Mouse (Mus musculus) 3134 (cell line): Measurements from ENCODE around the gene Polr1e.
"Not testable (repeated sequence)": the region's sequence is repeated elsewhere in the genome, so short reads cannot be mapped to it uniquely, and the experiment has no call there.

Experiments
- DNase-seq: peaks from one replicate; pipeline ENCODE4 v3.0.0-alpha.2; 2011; ENCODE audit warnings: low spot score; ENCODE audit not compliant: insufficient read length; ENCODE audit errors: extremely low read depth

Polr1e gene

DNA sequence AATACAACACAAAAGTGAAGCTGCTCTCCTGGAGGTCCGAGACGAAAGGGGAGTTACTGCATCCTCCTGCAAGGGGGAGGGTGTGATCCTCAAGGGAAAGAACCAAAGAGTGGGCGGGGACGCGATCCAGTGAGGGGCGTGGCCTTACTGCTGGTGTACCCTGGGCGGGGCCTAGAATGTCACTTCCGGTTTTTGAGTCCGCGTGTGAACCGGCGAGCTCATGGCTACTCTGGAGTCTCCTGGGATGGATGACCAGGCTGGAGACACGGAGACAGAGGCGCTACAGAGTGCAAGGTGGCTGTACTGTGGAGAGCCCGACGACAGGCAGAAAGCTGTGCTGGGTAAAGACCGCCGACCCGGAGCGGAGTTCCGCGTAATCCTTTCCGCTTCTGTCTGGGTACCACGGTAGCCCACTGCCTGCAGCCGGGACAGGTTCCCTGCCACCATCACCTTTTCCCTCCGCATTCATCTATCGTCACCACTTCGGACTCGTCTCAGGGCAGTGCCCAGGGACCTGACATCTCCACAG is at the start of gene Polr1e:
Polr1e (plus strand) TSS at position 132 of the 529 bp plus-strand sequence.
- peak; percentile 90 for DNase-seq

DNA sequence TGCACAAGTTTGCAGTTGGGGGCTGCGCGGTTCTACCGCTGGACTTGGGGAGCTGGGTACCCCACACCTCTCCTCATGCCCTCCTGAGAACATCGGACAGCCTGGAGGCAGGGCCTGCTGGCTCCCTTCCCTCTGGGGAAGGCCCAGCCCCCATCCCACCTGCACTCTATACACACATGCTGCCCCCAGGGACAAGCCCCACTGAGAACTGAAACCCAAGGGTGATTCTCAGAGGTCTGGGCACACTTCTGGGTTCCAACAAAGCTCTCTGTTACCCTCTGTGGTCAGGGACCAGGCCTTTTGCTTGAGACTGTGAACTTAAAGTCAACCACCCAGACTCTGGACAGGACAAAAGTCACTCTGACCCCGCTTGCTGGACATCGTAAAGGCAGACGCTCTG is 48.3 kb upstream of the Polr1e start:
- no peak for DNase-seq

DNA sequence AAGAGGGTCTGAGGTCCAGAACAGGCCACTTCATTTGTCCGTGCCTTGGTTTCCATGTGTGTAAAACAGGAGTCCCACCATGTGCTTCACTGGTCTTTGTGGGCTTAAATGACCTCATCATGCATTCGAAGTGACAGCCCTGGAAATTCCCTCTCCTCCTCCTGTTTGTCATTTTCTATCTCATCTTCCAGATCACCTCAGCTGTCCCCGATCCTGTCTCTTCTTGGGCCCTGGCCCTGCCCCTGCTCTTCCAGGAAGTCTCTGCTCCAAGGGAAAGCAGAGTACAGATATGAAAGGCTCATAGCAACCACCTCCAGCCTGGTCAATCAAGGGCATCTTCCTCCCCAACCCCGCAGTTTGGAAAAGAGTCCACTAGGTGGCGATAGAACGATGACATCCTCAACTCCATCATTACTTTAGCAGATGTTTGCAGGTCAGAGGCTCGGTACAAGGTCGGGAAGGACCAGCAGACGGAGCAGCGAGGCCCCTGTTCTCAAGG is 47.7 kb upstream of the Polr1e start:
- DNase-seq: no peak

DNA sequence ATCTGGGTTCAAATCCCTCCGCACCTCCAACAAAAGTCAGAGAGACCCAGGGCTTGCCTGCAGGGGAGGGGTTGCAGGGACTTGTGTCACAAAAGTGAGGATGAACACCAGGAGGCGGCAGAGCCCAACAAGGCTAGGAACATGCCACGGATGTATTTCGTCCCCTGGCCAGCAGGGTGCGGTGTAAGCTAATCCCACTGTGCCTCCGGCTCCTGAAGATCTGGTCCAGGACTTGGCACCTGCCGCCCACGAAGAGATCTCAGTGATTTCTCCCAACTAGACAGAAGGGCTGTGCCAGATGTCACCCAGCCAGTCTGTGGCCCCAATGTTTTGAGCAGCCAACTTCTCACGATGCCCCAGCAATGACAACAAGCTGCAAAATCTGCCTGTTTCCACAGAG is 44.9 kb upstream of the Polr1e start:
- DNase-seq: peak; percentile 78

DNA sequence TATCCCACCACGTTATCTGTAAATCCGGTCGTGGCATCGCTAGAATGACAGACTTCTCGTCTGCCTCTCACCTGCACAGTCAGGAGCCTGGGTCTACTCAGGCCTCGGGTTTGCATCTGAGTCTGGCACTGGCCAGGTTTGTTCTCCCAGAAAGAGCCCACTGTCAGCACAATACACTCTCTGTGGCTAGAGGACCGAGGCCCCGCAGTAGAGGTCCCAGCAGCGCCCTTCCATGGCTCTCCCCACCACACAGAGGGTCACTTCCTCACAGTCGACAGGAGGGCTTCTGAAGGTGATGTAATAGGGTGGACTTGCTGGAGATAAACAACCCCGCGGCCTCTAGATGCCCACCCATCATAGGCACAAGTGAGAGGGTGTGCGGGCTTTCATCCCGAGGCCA is 44.5 kb upstream of the Polr1e start:
- DNase-seq: no peak

DNA sequence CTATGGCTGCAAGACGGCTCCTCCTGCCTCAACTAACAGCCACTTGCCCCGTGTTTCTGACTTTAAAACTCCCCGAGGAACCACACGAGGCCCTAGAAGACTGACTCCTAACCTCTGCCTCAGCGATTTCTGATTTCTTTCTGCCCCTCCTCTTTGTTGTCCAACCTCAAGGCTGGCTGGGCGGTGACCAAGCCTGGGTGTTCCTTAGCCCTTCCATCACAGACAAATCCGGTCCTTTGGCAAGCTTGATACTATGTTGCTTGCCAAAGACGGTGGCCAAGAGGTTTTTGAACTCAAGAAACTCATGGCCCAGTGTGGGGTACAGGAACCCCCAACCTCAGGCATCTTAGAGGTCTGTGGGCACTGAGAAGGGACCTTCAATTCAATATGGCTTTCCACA is 44.1 kb upstream of the Polr1e start:
- no peak for DNase-seq

DNA sequence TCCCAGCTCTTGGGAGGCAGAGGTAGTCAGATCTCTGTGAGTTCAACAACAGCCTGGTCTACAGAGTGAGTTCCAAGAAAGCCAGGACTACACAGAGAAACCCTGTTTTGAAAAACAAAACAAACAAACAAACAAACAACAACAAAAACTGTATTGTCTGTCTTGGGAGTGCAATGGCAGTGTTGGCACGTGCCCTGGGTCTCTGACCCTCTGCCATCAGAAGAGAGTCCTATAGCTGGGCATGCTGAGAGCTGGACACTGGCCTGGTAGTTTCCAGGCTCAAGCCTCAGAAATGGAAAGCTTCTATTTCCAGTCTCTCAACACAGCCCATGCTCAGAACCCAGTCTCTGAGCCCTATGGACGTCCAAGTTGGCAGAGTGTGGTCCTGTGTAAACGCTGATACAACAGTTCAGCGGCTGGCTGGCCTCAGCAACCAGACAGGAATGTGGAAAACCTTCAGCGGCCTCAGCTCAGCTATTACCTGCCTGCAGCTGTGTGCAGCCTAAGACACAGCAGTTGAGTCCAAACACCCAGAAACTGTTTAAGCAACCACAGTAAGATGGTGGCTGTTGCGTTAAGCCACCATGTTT is 42.3 kb upstream of the Polr1e start:
- DNase-seq: no peak

DNA sequence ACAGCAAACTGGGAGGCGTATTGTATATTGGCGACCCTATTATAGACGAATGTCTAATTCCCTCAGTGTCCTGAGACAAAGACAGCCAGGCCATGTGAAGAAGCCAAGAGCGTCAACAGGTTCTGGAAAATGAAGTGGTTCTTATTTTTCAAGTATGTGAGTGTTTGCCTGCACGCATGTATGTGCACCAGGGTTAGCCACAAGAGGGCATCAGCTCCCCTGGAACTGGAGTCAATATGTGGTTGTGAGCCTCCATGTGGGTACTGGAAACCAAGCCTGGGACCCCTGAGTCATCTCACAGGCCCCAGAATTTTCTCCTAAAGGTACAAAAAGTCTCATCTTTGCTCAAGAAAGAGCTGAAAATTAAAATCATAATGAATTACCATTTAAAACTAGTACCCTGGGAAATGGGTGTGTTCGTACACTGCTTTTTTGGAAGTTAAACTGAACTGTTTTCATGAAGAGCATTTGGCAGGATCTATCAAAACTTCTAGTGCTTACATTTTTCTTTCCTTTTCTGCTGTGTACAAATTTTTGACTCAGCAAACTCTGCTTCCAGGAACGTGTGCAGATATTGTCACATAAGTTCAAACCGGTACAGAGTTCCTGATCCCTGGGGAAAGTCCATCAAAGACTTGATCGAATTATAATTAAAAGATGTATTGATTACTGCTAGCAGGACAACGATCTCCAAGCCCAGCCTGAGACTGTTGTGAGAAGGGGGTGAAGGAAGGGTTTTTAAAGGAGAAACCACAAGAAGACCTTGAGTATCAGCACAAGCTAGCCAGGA is 41.3 kb upstream of the Polr1e start:
- DNase-seq: no peak

DNA sequence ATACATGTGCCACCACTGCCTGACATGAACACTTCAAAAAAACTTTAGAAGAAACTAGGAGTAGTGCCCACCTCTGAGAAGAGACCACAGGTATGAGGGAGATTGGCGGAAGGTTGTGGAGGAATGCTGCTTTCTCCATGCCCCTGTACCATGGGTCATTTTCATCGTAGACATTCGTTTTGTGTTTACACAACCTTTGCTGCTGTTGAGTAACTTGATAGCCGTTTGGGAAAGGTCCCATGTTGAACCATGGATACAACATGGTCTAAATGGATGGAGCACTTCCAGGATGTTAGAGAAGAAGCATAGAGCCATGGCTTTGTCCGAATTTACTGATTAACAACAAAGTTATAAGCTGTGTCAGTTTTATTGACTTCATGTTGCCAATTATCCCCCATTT is 40.2 kb upstream of the Polr1e start:
- no peak for DNase-seq

DNA sequence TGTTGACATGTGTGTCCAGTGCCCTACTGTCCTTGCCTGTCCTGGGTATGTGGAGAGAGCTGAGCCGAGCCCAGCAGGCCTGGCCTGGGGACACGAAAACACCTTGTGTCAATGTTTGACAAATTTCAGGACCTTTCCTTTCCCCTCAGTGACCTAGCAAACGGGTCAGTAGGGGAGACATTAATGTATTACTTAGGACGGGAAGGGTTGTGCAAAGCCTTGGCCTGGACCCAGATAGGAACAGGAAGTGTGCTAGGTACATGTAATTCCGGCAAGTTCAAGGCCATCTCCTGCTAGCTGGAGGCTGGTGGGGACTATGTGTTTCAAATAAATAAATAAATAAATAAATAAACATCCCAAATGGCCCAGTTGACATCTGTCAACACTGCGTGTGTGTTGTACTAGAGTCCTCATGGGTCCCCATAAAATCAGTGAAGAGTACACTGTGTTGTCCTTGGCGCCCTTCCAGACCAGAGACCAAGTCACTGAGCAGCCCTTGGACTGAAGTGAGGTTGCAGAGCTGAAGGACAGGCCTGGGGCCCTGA is 38.5 kb upstream of the Polr1e start:
- DNase-seq: no peak

DNA sequence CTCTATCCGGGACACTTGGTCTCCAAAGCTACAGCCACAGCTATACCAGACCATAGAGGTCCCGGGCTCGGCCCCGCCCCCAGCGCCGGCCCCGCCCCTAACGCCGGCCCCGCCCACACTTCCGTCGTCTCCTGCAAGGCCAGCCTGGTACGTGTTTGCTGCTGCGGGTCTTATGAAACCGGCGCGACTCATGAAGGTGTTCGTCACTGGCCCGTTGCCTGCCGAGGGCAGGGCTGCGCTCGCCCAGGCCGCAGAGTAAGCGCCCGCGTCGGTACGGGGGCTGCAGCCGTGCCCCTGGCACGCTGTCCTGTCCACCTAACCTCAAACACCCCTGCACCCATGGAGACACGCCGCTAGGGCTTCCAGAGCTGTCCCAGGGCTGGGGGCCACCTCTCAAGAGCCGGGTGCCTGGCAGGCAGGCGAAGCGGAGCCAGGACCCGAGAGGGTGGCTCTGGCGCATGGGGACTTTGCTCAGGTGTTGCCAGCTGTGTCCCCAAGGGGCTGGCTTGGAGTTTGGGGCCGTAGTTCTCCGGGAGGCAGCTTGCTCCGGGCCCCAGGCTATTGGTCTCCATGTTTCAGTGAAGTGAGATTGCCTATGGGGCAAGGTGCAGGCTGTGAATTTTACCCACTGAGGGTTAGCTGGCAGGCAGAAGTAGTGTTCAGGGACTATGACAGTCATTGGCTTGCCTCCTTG is 37.0 kb upstream of the Polr1e start, which contains the start of gene Grhpr:
Grhpr (plus strand) TSS at position 116 of the 694 bp plus-strand sequence.
- peak; percentile 98 for DNase-seq

DNA sequence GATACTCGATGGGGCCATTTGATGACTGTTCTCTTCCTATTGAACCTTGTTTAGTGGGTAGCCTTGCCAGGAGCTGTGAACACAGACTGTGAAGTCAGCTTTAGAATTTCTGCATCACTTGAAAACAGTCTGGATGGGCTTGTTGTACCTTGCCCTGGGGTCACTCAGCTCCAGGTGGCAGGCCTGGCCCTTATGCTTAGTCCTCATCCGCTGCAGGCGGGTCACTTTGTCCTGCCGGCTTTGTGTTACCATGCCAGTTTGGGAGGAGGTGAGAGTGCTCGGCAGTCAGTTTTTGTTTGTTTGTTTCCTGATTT is 36.5 kb upstream of the Polr1e start:
- peak; percentile 43 for DNase-seq

DNA sequence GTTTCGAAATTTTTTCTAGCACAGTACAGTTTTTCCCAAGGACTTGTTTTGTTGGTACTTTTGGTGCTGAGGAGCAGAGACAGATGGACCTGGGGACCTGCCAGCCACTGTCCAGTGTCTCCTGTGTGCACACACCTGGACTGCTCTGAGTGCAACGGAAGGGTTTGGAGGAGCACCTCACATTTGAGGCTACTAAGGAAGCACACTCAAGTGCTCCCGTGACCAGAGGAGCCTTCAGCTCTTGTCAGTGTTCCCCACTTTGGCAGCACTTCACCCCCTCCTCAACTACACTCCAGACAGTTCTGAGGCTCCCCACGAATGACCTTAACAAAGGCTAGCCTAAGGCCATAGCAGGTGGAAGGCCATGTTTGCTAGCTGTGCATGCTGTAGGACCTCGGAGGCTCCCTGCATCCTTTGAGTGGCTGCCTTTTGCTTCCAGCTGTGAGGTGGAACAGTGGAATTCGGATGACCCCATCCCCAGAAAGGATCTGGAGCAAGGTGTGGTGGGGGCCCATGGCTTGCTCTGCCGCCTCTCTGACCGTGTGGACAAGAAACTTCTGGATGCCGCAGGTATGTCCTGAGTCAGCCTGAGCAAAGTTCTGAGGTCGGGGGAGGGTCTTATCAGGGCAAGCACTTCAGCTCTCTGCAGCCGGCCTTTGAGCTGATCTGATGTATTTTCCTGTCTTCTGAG is 35.8 kb upstream of the Polr1e start:
- no peak for DNase-seq

DNA sequence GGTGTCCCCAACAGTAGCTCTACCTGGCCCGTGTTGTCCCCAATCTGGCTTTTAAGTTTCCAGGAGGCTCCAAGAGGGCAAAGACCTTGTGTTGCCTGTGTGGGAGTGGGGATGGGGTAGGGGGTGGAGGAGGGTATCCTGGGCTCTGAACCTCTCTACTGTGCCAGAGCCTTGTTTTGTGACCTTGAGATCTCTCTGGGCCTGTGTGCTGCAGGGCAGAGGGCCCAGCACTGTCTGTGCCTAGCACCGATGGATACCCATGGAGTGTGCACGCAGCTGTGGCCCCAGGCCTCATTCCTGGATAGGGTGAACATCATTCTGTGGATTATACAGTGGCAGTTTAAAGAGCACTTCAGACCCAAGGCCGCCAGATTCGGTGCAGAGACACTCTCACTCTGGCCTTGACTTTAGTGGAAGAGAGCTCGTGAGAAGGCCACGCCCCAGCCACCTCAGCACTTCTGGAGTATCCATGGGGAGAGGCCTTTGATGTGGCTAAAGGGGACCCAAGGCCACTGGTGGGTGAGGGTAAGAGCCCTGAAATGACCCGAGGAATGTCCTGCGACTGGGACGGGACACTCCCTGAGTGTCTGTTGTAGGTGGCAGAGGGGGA is 35.1 kb upstream of the Polr1e start:
- no peak for DNase-seq

DNA sequence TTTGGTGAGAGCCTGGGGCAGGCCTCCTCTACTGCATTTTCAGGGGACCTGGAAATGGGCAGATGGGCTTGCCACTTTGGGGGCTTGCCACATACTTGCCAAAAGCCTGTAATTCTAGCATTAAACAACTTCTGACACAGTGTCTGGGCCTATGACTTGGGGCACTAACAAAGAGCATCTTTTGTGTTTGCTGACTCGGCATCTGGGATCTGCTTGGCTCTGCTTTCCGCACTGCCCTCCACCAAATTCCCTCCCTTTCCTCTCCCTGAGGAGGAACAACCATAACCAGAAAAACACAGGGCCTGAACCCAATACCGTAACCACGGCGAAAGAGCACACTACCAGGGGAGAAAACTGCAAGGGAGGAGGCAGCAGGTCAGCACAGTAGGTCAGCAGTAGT is 27.8 kb upstream of the Polr1e start:
- DNase-seq: no peak

DNA sequence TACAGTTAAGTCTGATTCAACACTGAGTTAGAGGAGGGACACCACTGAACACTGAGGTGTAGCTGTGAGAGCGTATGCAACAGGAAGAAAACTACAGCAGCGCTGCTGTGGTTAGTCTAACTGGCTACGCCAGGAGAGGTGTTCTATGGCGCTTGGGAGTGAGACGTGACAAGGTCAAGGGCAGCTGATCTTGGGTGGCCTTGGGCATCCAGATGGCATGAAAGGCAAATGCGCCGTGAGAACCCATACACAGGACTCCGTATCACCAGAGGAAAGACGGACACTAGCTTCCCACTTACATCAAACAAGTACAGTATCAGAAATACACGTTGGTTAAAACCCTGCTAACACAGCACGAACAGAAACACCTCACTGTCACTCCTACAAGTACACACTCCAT is 26.1 kb upstream of the Polr1e start:
- DNase-seq: not testable (repeated sequence)

DNA sequence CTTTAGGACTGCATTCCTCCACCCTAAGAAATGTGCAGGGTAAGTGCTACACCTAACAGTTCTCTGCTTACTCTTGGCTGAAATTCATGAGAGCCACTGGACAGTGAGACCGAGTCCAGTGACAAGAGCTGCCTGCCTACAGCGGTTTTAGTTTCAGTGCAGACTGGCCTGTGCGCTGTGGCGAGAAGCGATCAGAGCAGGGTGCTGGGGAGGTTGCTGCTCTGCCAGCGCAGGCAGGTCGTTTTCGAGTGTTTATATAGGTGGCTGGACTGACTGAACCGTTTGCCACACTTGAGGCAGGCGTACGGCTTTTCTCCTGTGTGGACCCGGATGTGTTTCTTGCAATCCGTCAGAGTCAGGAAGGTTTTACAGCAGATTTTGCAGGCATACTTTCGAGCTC is 25.2 kb upstream of the Polr1e start:
- not testable (repeated sequence) for DNase-seq

DNA sequence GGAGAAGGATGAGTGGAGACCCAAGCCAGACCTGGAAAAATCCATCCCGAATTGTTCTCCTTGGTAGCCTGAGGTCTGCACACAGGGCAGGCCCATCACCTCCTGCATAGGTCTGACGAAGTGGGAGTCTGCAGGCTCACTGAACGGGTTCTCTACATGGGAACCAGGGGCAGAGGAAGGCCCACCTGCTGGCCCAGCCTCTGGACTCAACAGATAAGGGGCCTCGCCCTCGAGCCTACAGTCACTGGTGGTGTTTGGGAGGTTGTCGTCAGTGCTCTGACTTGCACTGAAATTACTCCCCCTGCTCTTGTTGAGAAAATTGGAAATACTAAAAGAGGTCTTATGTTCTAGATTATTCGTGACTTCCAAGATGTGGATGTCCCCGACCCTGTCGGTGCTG is 24.5 kb upstream of the Polr1e start:
- DNase-seq: no peak

DNA sequence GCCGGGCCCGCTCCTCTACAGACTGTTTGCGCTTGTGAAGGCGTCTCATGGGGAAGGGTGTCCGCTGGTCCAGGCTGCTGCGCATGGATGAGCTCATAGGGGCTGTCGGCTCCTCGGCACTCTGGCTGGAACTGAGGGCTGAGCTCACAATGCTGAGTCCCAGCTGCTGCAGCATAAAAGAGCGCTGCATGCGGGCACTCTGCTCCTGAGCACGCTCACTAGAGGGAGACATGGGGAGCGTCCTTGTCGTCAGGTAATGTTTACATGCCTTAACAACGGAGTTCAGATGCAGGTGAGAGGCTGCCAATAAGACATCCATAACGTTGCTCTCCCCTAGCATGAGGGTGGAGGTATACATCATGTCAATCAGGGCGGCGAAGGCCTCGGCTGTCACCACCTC is 23.6 kb upstream of the Polr1e start:
- no peak for DNase-seq

DNA sequence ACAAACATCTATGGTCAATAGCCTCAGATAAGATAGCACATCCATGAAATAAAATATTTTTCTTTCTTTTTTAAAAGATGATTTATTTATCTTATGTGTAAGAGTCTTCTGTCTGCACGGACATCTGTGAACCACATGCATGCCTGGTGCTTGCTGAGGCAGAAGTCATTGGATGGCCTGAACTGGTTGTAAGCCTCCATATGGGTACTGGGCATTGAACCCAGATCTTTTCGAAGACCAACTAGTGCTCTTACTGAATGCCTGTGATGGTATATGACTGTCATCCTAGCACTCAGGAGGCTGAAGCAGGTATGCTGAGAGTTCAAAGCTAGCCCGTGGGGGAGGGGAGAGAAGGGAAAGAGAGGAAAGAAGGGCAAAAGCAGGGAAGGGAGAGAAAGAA is 20.3 kb upstream of the Polr1e start:
- no peak for DNase-seq
